Mouse (Mus musculus) kidney, adult 9 months (tissue): ENCODE results near the gene Slco1a1.
"Not testable (repeated sequence)": the region's sequence is repeated elsewhere in the genome, so short reads cannot be mapped to it uniquely, and the experiment has no call there.

Experiments
- DNase-seq: peaks from one replicate; pipeline ENCODE4 v3.0.0; 2022

Slco1a1 gene

GRCm38 (mm10) chr6:141946862-141947261 is at the start of gene Slco1a1:
Gene Slco1a1 (minus strand): TSS chr6:141946962.
- DNase-seq: peak; percentile 48

DNA sequence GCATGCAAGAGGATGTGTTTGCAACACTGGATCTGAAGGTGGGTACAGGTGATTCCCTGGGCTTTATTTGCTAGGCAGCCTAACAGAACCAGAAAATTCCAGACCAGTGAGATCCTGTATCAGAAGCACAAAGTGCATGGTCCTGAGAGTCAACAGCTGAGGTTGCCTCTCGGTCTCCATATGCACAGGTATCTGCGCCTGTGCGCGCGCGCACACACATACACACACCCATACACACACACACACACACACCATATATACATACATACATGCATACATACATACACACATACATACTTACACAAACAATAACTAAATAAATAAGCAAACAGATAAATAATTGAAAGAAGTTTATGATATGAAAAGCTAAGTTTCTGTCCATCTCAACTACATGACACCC is 40.0 kb upstream of the Slco1a1 start:
- DNase-seq: no peak

- peak; percentile 83 for DNase-seq
Observed at GRCm38 (mm10) chr6:141984644-141985043, 37.9 kb upstream of the Slco1a1 start.

DNA sequence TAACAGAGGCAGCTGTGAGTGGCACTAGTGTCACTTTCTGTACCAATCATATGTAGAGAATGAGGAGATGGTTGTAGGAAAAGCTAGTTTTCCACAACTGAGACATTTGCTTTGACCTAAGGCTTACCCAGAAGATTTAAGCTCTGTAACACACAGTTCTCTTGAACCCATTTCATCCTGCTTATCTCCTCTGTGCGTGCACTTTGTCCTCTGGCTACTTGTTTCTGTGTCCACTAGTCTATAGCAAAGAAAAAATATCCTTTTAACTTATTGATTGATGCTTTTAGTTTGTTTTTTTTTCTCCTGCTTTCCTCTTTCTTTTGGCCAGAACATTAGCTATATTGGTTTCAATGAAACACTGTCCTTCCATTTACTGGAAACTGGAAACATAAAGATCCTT is 15.7 kb upstream of the Slco1a1 start:
- DNase-seq: no peak

DNA sequence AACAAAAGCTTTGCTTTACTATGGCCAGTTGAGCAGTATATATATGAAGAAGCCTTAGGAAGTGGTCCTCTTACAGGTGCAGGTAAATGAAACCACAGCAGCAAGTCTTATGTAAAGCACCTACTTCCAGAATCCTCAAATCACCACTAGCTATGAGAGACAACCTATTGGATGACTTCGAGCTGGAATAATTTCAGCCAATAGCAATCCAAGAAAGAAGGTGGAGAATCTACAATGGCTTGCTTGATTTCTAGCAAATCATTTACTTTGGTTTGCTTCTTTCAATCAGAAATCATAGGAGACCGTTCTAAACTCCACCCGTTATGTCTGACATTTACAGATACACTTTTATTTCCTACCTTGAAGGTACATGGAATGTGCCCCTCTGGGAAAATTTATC is 15.1 kb upstream of the Slco1a1 start:
- no peak for DNase-seq

- DNase-seq: no peak
Observed at GRCm38 (mm10) chr6:141960482-141960881, 13.7 kb upstream of the Slco1a1 start.

- DNase-seq: peak; percentile 62
Observed at GRCm38 (mm10) chr6:141940451-141940850, 6.3 kb downstream of the Slco1a1 start.

DNA sequence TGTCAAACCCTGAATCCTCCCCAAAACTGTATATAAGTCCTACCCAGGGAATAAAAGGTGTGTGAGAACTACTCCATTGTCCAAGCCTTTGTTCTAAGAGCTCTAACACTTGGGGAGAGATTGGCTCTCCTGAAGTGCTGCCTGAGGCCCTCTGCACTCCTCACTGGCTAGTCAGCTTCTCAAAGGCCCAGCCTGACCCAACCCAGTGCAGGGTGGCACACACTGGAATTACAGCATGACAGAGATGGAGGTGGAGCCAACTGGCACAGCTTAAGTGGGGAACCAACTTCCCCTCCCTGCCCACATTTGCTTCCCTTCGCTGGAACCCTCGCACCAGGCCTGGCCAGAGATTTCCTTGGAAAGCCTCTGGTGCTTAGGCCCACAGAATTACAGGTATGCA is 48.6 kb downstream of the Slco1a1 start:
- DNase-seq: no peak

DNA sequence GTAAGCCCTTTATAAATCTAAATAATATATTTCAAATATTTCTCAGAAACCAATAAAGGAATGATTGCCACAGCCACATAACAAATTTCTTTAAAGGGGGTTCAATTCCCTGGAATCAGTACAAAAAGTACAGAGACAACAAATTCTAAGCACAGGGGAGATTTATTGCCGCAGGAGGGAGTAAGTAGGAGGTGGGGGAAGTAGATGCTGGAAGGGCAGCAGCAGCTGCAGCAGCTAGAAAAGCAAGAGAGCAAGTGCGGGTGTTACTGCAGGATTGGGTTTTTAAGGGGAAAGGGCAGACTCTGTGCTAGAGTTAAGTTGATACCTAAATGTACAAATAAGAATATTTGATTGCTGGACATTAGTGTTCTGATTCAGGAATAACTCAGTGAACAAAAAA is 57.0 kb downstream of the Slco1a1 start:
- no peak for DNase-seq

DNA sequence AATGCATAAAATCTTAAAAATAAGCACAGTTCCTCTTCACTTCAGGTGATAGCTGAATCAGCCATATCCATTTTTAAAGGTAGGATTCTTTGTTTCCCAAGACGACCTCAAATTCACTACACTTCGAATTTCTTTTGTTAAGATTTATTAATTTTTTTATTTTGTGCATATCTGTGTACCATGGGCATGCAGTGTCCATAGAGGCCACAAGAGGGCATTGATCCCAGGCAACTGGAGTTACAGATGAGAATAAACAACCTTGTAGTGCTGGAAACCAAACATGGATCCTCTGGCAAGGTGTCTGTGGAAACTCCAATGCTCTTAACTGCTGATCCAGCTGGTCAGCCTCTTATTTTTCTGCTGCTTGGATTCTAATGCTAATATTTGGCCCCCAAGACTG is 58.5 kb downstream of the Slco1a1 start:
- no peak for DNase-seq

DNA sequence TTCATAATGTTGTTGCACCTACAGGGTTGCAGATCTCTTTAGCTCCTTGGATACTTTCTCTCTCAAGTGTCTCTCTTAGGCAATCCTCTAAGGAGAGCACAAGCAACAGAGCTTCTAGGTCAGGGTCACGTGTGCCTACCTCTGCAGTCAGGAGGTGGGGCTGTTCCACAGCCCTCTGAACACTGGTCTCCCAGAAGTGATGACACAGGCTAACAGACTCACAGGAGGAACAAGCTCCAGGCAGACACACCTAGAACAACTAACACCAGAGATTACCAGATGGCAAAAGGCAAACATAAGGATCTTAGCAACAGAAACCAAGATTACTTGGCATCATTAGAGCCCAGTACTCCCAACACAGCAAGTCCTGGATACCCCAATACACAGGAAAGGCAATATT is 64.2 kb downstream of the Slco1a1 start:
- DNase-seq: peak; percentile 54

DNA sequence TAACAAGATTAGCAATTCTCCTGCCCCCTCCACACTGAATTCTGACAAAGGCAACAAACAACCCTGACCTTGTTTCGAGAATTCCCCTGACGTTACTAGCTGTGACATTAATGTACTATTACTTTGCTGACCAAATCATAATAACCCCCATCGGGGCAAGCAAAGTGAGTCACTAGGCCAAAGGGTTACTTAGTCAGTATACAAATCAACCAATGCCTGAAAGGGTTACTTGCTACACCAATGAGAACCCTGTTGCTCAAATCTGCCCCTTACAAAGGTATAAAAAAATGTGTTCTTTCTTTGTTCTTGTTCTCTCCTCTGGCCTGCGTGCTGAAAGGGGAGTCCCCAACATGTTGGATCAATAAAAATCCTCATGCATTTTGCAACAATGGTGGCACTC is 71.0 kb downstream of the Slco1a1 start:
- DNase-seq: not testable (repeated sequence)

- DNase-seq: peak; percentile 58
Observed at GRCm38 (mm10) chr6:141871711-141872110, 75.1 kb downstream of the Slco1a1 start.

DNA sequence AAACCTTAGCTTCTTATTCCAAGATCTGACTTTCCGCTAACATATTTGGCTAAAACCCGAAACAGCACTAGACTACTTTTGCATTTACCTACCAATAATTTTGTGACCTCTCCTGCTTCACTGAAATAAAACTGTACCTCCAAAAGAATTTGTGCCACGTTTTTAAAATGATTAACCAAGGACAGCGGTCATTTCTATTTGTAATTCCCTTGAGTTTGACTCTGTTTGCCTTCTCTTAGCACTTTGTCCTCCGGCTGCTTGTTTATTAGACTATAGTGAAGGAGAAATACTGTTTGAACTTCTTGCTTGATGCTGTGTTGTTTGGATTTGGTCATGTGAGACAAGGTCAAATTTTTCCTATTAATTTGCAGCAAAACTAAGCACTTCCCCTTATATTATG is 78.0 kb downstream of the Slco1a1 start:
- DNase-seq: peak; percentile 73

DNA sequence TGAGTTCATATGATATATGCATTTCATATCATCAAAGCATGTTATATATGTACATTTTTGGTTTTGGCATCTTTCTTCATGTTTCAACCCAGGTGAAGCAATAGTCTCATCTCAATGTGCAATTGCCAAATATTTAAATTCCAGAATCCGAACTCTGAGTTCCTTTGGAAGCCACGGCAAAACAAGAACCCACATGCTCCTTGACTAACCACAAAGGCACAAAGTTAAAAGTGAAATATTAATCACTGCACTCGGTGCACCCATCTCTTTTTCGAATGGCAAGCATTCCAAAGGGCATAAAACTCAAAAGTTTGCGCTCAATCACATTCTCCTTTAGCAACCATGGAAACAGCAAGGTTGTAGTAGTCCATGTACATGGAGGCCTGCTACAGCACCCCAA is 80.7 kb downstream of the Slco1a1 start:
- DNase-seq: peak; percentile 89

GRCm38 (mm10) chr6:141857735-141858531 is 88.8 kb downstream of the Slco1a1 start:
- no peak for DNase-seq
